Mouse (Mus musculus) layer of hippocampus, postnatal 36 days (tissue): ENCODE results near the gene Rab5c. TPM values are rescaled to one million over a fixed set of nuclear protein-coding genes. Genes with fewer than 3 reads are reported as not detected.
A peak's percentile ranks its signal among the peaks of the same experiment; 100 is the strongest.

Experiments used
- DNase-seq, 2 experiments: peaks; one replicate each; pipeline ENCODE4 v3.0.0; 2022
- total RNA-seq, 2 experiments: library from RNA; stranded (reverse); gene quantifications; 2 replicates each; pipeline ENCODE4 v1.2.3; 2021

Gene Rab5c
- total RNA-seq, 2 experiments from 2014 or later, result 143 to 149 TPM

GRCm38 (mm10) chr11:100752294-100752693 is 14.3 kb upstream of the Rab5c start:
- no peak for DNase-seq

- peak in 1 of 2 experiments; percentile 27 for DNase-seq
Measured at GRCm38 (mm10) chr11:100750127-100750526, 12.1 kb upstream of the Rab5c start.

DNA sequence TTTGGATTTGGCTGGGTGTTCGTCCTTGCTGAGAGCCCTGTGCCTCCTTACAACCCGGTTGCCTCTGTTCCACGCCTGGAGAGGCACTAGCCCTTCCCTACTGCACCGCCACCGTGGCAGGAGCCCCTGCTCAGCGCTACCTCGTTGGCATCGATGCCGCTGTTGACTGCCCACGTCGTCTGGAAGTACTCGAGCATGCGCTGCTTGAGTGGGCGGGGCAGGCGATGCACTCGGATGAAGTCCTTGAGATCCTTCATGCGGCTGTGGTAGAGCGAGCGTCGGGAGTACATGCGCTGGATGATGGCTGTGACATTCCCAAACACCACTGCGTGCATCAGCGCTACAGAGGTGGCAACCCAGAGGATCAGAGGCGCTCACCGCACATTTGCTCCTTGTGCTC is 11.5 kb upstream of the Rab5c start:
- DNase-seq, result no peak

DNA sequence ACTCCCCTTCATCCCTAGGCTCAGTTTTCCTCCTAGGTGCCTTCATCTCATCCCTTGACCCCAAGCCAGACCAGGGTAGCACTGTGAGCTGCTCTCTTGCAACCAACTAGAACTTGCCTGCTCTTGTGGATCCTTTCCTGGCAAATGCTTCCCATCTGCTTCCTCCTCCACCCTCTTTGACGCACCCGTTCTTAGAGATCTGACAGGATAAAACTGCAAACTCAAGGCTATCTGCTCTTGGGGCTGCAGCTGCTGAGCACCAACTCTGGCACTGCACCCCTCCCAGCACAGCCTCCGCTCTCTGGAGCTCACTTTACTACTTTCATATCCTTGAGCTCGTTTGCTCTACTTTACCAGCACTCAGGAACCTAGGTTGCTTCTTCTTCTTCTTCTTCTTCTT is 10.6 kb upstream of the Rab5c start:
- DNase-seq, result no peak

GRCm38 (mm10) chr11:100747114-100747513 is 9.1 kb upstream of the Rab5c start:
- DNase-seq, result no peak

- DNase-seq, result no peak
Measured at GRCm38 (mm10) chr11:100746546-100746945, 8.5 kb upstream of the Rab5c start.

- DNase-seq, result no peak
Measured at GRCm38 (mm10) chr11:100745085-100745484, 7.1 kb upstream of the Rab5c start.

DNA sequence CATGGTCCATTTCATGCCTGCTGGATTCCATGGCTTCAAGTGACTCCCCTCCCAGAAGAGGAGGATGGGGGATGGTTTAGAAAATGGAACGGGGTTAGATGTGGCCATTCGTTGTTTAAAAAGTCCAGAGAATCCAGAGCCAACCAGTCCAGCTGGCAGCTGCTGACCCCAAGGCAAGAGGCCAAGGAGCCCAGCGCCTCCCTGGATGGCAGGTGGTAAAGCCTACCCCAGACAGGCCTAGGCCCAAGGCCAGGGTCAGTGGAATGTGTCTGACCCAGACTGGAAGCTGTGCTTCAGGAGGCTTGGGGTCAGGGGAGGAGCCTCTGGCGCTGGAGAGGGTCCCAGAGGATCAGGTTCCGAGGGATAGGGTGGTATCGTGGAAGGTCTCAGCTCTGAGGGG is 3.3 kb upstream of the Rab5c start:
- no peak for DNase-seq

DNA sequence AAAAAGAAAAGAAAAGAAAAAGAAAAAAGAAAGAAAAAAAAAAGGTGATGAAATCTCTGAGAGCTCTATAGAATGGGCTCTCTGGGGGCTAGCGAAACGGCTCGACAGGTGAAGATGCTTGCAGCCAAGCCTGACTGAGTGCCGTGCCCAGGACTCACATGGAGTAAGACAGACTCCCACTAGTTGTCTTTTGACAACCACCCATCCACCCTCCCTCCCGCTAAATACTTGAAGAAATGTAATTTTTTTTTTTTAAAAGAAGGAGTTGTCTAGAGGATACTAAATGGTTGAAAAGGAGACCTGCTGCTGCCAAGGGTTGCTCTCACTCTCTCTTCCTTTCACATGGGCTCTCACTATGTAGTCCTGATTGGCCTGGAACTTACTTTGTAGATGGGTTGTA is 734 bp upstream of the Rab5c start:
- DNase-seq, result no peak

DNA sequence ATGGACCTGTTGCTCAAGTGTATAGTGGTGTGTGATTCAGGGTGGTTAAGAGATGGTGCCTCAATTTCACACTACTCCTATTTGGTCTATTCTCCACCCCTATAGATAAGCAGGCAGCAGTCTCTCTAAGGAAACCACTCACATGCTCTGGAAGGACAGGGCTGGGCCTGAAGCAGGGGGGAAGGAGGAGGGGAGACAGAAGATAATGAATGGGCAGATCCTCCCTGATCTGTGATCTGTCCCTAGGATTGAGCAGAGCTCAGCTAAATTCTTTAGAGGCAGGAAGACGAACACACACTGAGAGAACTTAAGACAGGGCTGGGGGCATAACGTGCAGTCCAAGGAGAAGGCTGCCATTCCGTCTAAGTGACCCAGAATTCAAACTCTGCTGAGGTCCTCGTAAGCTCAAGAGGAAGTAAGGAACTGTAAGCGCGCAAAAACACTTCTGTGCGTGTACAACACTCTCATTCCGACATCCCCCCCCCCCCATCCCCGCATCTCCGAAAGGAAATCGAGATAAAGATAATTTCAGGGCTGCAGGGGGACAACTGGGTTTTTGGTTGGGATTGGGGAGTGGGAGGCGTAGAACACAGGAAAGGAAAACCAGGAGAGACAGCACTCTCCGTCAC is 796 bp downstream of the Rab5c start:
- no peak for DNase-seq

GRCm38 (mm10) chr11:100736746-100737080 is 1.3 kb downstream of the Rab5c start:
- DNase-seq, result no peak

GRCm38 (mm10) chr11:100735954-100736745 is 1.9 kb downstream of the Rab5c start:
- no peak for DNase-seq

- no peak for DNase-seq
Measured at GRCm38 (mm10) chr11:100735134-100735865, 2.7 kb downstream of the Rab5c start.

- DNase-seq, result no peak
Measured at GRCm38 (mm10) chr11:100730477-100731205, 7.4 kb downstream of the Rab5c start.

DNA sequence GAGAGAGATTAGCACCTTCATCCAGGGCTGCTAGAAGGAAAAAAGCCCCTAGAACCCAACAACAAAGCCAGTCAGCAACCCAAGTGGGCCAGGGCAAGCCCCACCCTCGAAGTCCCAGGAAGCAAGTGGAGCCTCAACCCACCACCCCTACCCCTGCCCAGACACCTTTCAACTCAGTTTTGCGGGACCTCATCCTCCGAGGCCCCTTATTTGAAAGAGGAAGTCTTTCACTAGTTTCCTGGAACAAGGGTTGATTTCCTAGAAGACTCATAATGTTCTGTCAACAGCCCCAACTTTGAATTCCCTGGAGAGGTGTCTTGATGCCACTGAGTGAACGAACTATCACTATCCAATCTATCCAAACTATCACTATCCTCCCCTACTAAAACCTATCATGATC is 8.0 kb downstream of the Rab5c start:
- no peak for DNase-seq

- DNase-seq, result no peak
Measured at GRCm38 (mm10) chr11:100728601-100729000, 9.4 kb downstream of the Rab5c start.

- DNase-seq, result no peak
Measured at GRCm38 (mm10) chr11:100727201-100727600, 10.8 kb downstream of the Rab5c start.

GRCm38 (mm10) chr11:100724919-100725512 is 13.0 kb downstream of the Rab5c start:
- DNase-seq, result no peak

GRCm38 (mm10) chr11:100722493-100723028 is 15.5 kb downstream of the Rab5c start:
- DNase-seq, result no peak

- DNase-seq, result no peak
Measured at GRCm38 (mm10) chr11:100721776-100722492, 16.1 kb downstream of the Rab5c start.

- DNase-seq, result no peak
Measured at GRCm38 (mm10) chr11:100721254-100721653, 16.8 kb downstream of the Rab5c start.
